Mouse (Mus musculus) MEL (cell line): ENCODE data around the gene Gm10720.
"Not testable (repeated sequence)": the region's sequence is repeated elsewhere in the genome, so short reads cannot be mapped to it uniquely, and the experiment has no call there.

Source experiments
- CHD1 ChIP-seq: IDR thresholded peaks from 2 replicates; pipeline ENCODE4 v1.6.1; 2012; ENCODE audit warnings: low read depth, mild to moderate bottlenecking, inconsistent platforms, low read length, improper control_type of control experiment
- CTCF ChIP-seq, 3 experiments: IDR thresholded peaks in 2 of 3; conservative IDR thresholded peaks in 1 of 3; 2 replicates each; pipeline ENCODE4 v1.5.1; 2011 to 2012; ENCODE audit warnings: low read length in 3 of 3, low read depth in 2 of 3, mild to moderate bottlenecking in 2 of 3, improper control_type of control experiment in 1 of 3, inconsistent platforms in 1 of 3, mixed read lengths in 1 of 3, moderate library complexity in 1 of 3; ENCODE audit not compliant: control insufficient read depth in 1 of 3, insufficient read depth in 1 of 3, poor library complexity in 1 of 3, severe bottlenecking in 1 of 3
- E2F4 ChIP-seq: IDR thresholded peaks from 2 replicates; pipeline ENCODE4 v1.6.1; 2011; ENCODE audit warnings: low read depth, low read length, improper control_type of control experiment, borderline replicate concordance
- POLR2A ChIP-seq, 2 experiments: IDR thresholded peaks; 2 replicates each; pipeline ENCODE4 v1.6.1; 2011 to 2012; ENCODE audit warnings: low read length in 2 of 2, mild to moderate bottlenecking in 2 of 2, control low read depth in 1 of 2, improper control_type of control experiment in 1 of 2, low read depth in 1 of 2, moderate library complexity in 1 of 2; ENCODE audit not compliant: control insufficient read depth in 1 of 2, insufficient read depth in 1 of 2, poor library complexity in 1 of 2
- RAD21 ChIP-seq: IDR thresholded peaks from 2 replicates; pipeline ENCODE4 v1.6.1; 2011; ENCODE audit warnings: mild to moderate bottlenecking, low read depth, low read length, improper control_type of control experiment
- ZC3H11A ChIP-seq: IDR thresholded peaks from 2 replicates; pipeline ENCODE4 v1.6.1; 2012; ENCODE audit warnings: low read depth, mild to moderate bottlenecking, inconsistent platforms, low read length, improper control_type of control experiment

DNA sequence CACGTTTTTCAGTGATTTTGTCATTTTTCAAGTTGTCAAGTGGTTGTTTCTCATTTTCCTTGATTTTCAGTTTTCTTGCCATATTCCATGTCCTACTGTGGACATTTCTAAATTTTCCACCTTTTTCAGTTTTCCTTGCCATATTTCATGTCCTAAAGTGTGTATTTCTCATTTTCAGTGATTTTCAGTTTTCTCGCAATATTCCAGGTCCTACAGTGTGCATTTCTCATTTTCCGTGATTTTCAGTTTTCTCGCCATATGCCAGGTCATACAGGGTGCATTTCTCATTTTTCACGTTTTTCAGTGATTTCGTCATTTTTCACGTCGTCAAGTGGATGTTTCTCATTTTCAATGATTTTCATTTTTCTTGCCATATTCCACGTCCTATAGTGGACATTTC, 3.5 kb downstream of the Gm10720 start:
- not testable (repeated sequence) for TF ChIP-seq E2F4; CTCF (IDR thresholded peaks at IDR 0.05 in 2 of 3, conservative IDR thresholded peaks at IDR 0.05 in 1 of 3; ENCODE audit: control insufficient read depth in 1 of 3, insufficient read depth in 1 of 3, low read depth in 2 of 3, low read length in 3 of 3, poor library complexity in 1 of 3, severe bottlenecking in 1 of 3); ZC3H11A; RAD21; CHD1; POLR2A (IDR thresholded peaks at IDR 0.05; ENCODE audit: control insufficient read depth in 1 of 2, insufficient read depth in 1 of 2, low read depth in 1 of 2, low read length in 2 of 2, poor library complexity in 1 of 2)
